Mouse (Mus musculus): ENCODE data around the gene Nt5c2. TPM values are rescaled to one million over a fixed set of nuclear protein-coding genes. Genes with fewer than 3 reads are reported as not detected.

Nt5c2 gene
- polyA plus RNA-seq, 2 experiments: 32.9 to 67.1 TPM

GRCm38 (mm10) chr19:46908207-46908606, 106.7 kb downstream of the Nt5c2 start:
- peaks cover 5% of the 10 kb centered on the region; the same call in 1 of the 2 replicates for H3K4me1 ChIP-seq (ENCODE audit: control insufficient read depth, insufficient read depth, low read length)
- H3K27ac ChIP-seq (replicated peaks; ENCODE audit: low read depth, low read length): no peak overlapping the region
- H3K9me3 ChIP-seq (ENCODE audit: control insufficient read depth, low read length): no peaks in the 10 kb centered on the region
- H3K4me2 ChIP-seq (replicated peaks; ENCODE audit: low read depth, low read length, severe bottlenecking): no peak overlapping the region
- no peak overlapping the region for H3K4me3 ChIP-seq (replicated peaks; ENCODE audit: low read length)
- no peak for ATAC-seq (ENCODE audit: low FRiP score, low read depth)
- no peaks in the 10 kb centered on the region for H3K27me3 ChIP-seq (ENCODE audit: control insufficient read depth, insufficient read depth, low read length)
- peaks cover 5% of the 10 kb centered on the region; the same call in 1 of the 2 replicates for H3K36me3 ChIP-seq (ENCODE audit: control insufficient read depth, insufficient read depth, low read length)
- DNase-seq (ENCODE audit: low spot score): no peak
- no peak overlapping the region for H3K9ac ChIP-seq (ENCODE audit: low read depth, low read length, severe bottlenecking)
- TF ChIP-seq POLR2A (IDR thresholded peaks at IDR 0.05; ENCODE audit: borderline replicate concordance, extremely low read depth, insufficient read depth, insufficient read length): no peak
- 78% methylated on average over 5 of the region's 5 CpGs for WGBS

- no peaks in the 10 kb centered on the region for H3K9me3 ChIP-seq (ENCODE audit: control insufficient read depth, low read length)
- 81% methylated on average over 4 of the region's 4 CpGs for WGBS
- no peak overlapping the region for H3K4me2 ChIP-seq (replicated peaks; ENCODE audit: low read depth, low read length, severe bottlenecking)
- no peaks in the 10 kb centered on the region for H3K27me3 ChIP-seq (ENCODE audit: control insufficient read depth, insufficient read depth, low read length)
- DNase-seq (ENCODE audit: low spot score): no peak
- H3K4me3 ChIP-seq (replicated peaks; ENCODE audit: low read length): no peak overlapping the region
- no peak overlapping the region for H3K27ac ChIP-seq (replicated peaks; ENCODE audit: low read depth, low read length)
- no peak overlapping the region for H3K9ac ChIP-seq (ENCODE audit: low read depth, low read length, severe bottlenecking)
- ATAC-seq (ENCODE audit: low FRiP score, low read depth): no peak
- TF ChIP-seq POLR2A (IDR thresholded peaks at IDR 0.05; ENCODE audit: borderline replicate concordance, extremely low read depth, insufficient read depth, insufficient read length): no peak
- peaks cover 5% of the 10 kb centered on the region; the same call in 1 of the 2 replicates for H3K4me1 ChIP-seq (ENCODE audit: control insufficient read depth, insufficient read depth, low read length)
- peaks cover 8% of the 10 kb centered on the region; the same call in 1 of the 2 replicates for H3K36me3 ChIP-seq (ENCODE audit: control insufficient read depth, insufficient read depth, low read length)
Measured at GRCm38 (mm10) chr19:46905971-46906370, 109.0 kb downstream of the Nt5c2 start.

GRCm38 (mm10) chr19:46905383-46905782, 109.6 kb downstream of the Nt5c2 start:
- DNase-seq (ENCODE audit: low spot score): no peak
- Histone ChIP-seq H3K4me2 (replicated peaks; ENCODE audit: low read depth, low read length, severe bottlenecking) (no peak overlapping the region), H3K36me3 (ENCODE audit: control insufficient read depth, insufficient read depth, low read length) (peaks cover 8% of the 10 kb centered on the region; the same call in 1 of the 2 replicates), H3K9ac (ENCODE audit: low read depth, low read length, severe bottlenecking) (no peak overlapping the region), H3K9me3 (ENCODE audit: control insufficient read depth, low read length) (no peaks in the 10 kb centered on the region), H3K27ac (replicated peaks; ENCODE audit: low read depth, low read length) (no peak overlapping the region), H3K4me3 (replicated peaks; ENCODE audit: low read length) (no peak overlapping the region), H3K4me1 (ENCODE audit: control insufficient read depth, insufficient read depth, low read length) (peaks cover 5% of the 10 kb centered on the region; the same call in 1 of the 2 replicates), H3K27me3 (ENCODE audit: control insufficient read depth, insufficient read depth, low read length) (no peaks in the 10 kb centered on the region)
- ATAC-seq (ENCODE audit: low FRiP score, low read depth): no peak
- TF ChIP-seq POLR2A (IDR thresholded peaks at IDR 0.05; ENCODE audit: borderline replicate concordance, extremely low read depth, insufficient read depth, insufficient read length): no peak

DNA sequence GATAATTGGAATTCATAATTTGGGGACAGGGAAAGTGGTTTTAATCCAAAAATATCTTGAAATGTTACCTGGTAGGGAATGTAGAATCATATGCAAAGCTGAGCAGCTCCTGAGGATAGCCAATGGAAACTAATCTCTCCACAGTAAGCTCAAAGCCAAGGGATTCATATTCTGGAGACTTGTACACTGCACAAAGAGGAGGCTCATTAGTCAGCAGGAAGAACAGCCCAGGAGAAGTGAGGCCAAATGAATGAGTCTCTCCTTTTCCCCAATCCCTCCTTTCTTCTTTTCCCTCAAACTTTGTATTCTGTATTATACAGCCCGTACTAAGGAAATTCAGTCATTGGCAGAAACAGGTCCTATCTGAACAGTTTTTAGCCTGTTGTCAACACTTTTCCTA, 110.0 kb downstream of the Nt5c2 start:
- DNase-seq (ENCODE audit: low spot score): no peak
- H3K4me2 ChIP-seq (replicated peaks; ENCODE audit: low read depth, low read length, severe bottlenecking): no peak overlapping the region
- H3K4me3 ChIP-seq (replicated peaks; ENCODE audit: low read length): no peak overlapping the region
- H3K9ac ChIP-seq (ENCODE audit: low read depth, low read length, severe bottlenecking): no peak overlapping the region
- WGBS: 100% methylated on average over 1 of the region's 1 CpGs
- H3K27ac ChIP-seq (replicated peaks; ENCODE audit: low read depth, low read length): no peak overlapping the region
- peaks cover 8% of the 10 kb centered on the region; the same call in 1 of the 2 replicates for H3K36me3 ChIP-seq (ENCODE audit: control insufficient read depth, insufficient read depth, low read length)
- ATAC-seq (ENCODE audit: low FRiP score, low read depth): no peak
- H3K9me3 ChIP-seq (ENCODE audit: control insufficient read depth, low read length): no peaks in the 10 kb centered on the region
- H3K4me1 ChIP-seq (ENCODE audit: control insufficient read depth, insufficient read depth, low read length): peaks cover 5% of the 10 kb centered on the region; the same call in 1 of the 2 replicates
- no peak for TF ChIP-seq POLR2A (IDR thresholded peaks at IDR 0.05; ENCODE audit: borderline replicate concordance, extremely low read depth, insufficient read depth, insufficient read length)
- H3K27me3 ChIP-seq (ENCODE audit: control insufficient read depth, insufficient read depth, low read length): no peaks in the 10 kb centered on the region

GRCm38 (mm10) chr19:46903379-46903778, 111.6 kb downstream of the Nt5c2 start:
- no peaks in the 10 kb centered on the region for H3K27me3 ChIP-seq (ENCODE audit: control insufficient read depth, insufficient read depth, low read length)
- no peak overlapping the region for H3K9ac ChIP-seq (ENCODE audit: low read depth, low read length, severe bottlenecking)
- no peaks in the 10 kb centered on the region for H3K9me3 ChIP-seq (ENCODE audit: control insufficient read depth, low read length)
- no peak overlapping the region for H3K4me2 ChIP-seq (replicated peaks; ENCODE audit: low read depth, low read length, severe bottlenecking)
- ATAC-seq (ENCODE audit: low FRiP score, low read depth) (no peak), DNase-seq (ENCODE audit: low spot score) (no peak)
- WGBS: 94% methylated on average over 5 of the region's 5 CpGs
- H3K4me1 ChIP-seq (ENCODE audit: control insufficient read depth, insufficient read depth, low read length): no peaks in the 10 kb centered on the region
- no peak for TF ChIP-seq POLR2A (IDR thresholded peaks at IDR 0.05; ENCODE audit: borderline replicate concordance, extremely low read depth, insufficient read depth, insufficient read length)
- no peak overlapping the region for H3K4me3 ChIP-seq (replicated peaks; ENCODE audit: low read length)
- peaks cover 13% of the 10 kb centered on the region for H3K36me3 ChIP-seq (ENCODE audit: control insufficient read depth, insufficient read depth, low read length)
- H3K27ac ChIP-seq (replicated peaks; ENCODE audit: low read depth, low read length): no peak overlapping the region

GRCm38 (mm10) chr19:46901323-46901722, 113.6 kb downstream of the Nt5c2 start:
- no peak for TF ChIP-seq POLR2A (IDR thresholded peaks at IDR 0.05; ENCODE audit: borderline replicate concordance, extremely low read depth, insufficient read depth, insufficient read length)
- no peak overlapping the region for H3K4me3 ChIP-seq (replicated peaks; ENCODE audit: low read length)
- H3K36me3 ChIP-seq (ENCODE audit: control insufficient read depth, insufficient read depth, low read length): peaks cover 29% of the 10 kb centered on the region
- no peaks in the 10 kb centered on the region for H3K27me3 ChIP-seq (ENCODE audit: control insufficient read depth, insufficient read depth, low read length)
- H3K9ac ChIP-seq (ENCODE audit: low read depth, low read length, severe bottlenecking): no peak overlapping the region
- H3K4me2 ChIP-seq (replicated peaks; ENCODE audit: low read depth, low read length, severe bottlenecking): no peak overlapping the region
- 86% methylated on average over 5 of the region's 5 CpGs for WGBS
- DNase-seq (ENCODE audit: low spot score) (no peak), ATAC-seq (ENCODE audit: low FRiP score, low read depth) (no peak)
- H3K27ac ChIP-seq (replicated peaks; ENCODE audit: low read depth, low read length): no peak overlapping the region
- no peaks in the 10 kb centered on the region for H3K9me3 ChIP-seq (ENCODE audit: control insufficient read depth, low read length)
- H3K4me1 ChIP-seq (ENCODE audit: control insufficient read depth, insufficient read depth, low read length): no peaks in the 10 kb centered on the region

Data from limb, embryonic 14.5 days (tissue).